Mouse (Mus musculus): ENCODE results near the gene Arhgap32. TPM values are rescaled to one million over a fixed set of nuclear protein-coding genes. Genes with fewer than 3 reads are reported as not detected.

Arhgap32 gene
- total and polyA plus RNA-seq, 3 experiments: 0.38 to 0.41 TPM; not detected in 1

DNA sequence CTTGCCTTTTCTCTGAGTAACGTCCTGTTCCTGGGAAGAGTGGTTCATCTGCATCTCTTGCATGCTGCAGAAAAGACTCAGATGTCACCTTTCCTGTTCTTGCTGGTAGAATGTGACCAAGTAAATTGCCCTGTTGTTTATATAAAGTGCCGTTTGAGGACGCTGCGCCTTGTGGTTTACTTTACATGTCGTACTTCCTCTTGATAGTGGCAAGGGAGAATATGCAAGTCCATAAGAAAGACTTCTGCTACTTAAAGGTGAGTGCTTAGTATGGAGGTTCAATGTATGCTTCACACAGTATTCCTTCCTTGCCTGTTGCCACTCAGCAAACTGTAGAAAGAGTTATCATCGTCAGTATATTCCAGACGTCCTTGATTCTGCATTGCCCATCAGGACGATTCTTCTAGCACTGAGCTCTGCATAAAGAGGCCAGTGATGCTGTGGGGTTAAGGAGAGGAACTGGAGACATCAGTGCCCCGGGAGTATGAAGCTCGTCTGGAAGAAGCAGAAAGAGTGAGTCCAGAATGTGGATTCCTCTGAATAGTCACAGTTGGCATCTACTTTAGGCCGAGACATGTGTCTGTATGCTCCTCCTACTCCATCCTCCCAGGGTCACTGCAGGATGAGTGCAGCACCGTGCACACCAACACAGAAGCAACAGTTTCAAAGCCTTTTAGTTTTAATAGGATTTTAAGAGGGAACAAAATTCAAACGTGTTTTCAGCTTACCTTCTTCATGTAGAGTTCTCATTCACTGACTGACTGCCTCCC is 21.4 kb upstream of the Arhgap32 start:
- dilution Hi-C loops (cut with MboI; ENCODE audit: extremely low pct_ligation_motif_present, extremely low pct_unique_long_range_greater_than_20kb, low sequenced_read_pairs): no loop called here
- TF ChIP-seq IRF4 (IDR thresholded peaks at IDR 0.05; ENCODE audit: low read depth, low read length) (no peak), JUN (IDR thresholded peaks at IDR 0.05; ENCODE audit: insufficient read depth, low read depth, low read length) (no peak), CHD1 (IDR thresholded peaks at IDR 0.05; ENCODE audit: low read depth, low read length) (no peak), MAX (IDR thresholded peaks at IDR 0.05; ENCODE audit: low read length) (no peak), KAT2A (IDR thresholded peaks at IDR 0.05; ENCODE audit: insufficient replicate concordance, low read length) (no peak), SIN3A (IDR thresholded peaks at IDR 0.05; ENCODE audit: low read length) (no peak), RCOR1 (conservative IDR thresholded peaks at IDR 0.05; ENCODE audit: low read depth, low read length) (no peak), POLR2AphosphoS2 (IDR thresholded peaks at IDR 0.05; ENCODE audit: low read depth, low read length) (no peak), E2F4 (IDR thresholded peaks at IDR 0.05; ENCODE audit: insufficient replicate concordance, low read depth, low read length) (no peak), PAX5 (IDR thresholded peaks at IDR 0.05; ENCODE audit: low read length) (no peak), SMC3 (IDR thresholded peaks at IDR 0.05; ENCODE audit: low read depth, low read length) (no peak), NRF1 (IDR thresholded peaks at IDR 0.05; ENCODE audit: low read depth, low read length) (no peak), GABPA (IDR thresholded peaks at IDR 0.05; ENCODE audit: insufficient replicate concordance, low read depth, low read length) (no peak), BHLHE40 (IDR thresholded peaks at IDR 0.05; ENCODE audit: low read depth, low read length) (no peak), USF1 (IDR thresholded peaks at IDR 0.05; ENCODE audit: low read depth, low read length) (no peak), ZC3H11A (IDR thresholded peaks at IDR 0.05; ENCODE audit: low read depth, low read length) (no peak)
- H3K4me1 ChIP-seq (ENCODE audit: control insufficient read depth in 1 of 2, insufficient read depth in 2 of 2): peaks cover 0 to 6% of the 10 kb centered on the region in 2 experiments; a peak in 1 of 4 replicates
- no peak overlapping the region for H3K9ac ChIP-seq (ENCODE audit: insufficient read depth, low read depth)
- no peaks in the 10 kb centered on the region for H3K27me3 ChIP-seq (replicated peaks)
- no peak overlapping the region for H3K4me3 ChIP-seq (replicated peaks in 1 of 3; ENCODE audit: low read depth in 2 of 3, low read length in 2 of 3, poor library complexity in 1 of 3)
- no peak overlapping the region for H3K4me2 ChIP-seq (ENCODE audit: insufficient read depth, low read depth, poor library complexity, severe bottlenecking)
- H3K27ac ChIP-seq (ENCODE audit: insufficient read depth, low read depth): no peak overlapping the region
- H3K79me2 ChIP-seq (replicated peaks; ENCODE audit: control insufficient read depth, extremely low read depth, insufficient read depth, poor library complexity, severe bottlenecking): no peaks in the 10 kb centered on the region
- no peaks in the 10 kb centered on the region for H3K36me3 ChIP-seq (replicated peaks in 1 of 2; ENCODE audit: control insufficient read depth in 1 of 2, insufficient read depth in 1 of 2, low read length in 1 of 2)
- in situ Hi-C loops (cut with MboI; ENCODE audit: low pct_ligation_motif_present, low pct_unique_long_range_greater_than_20kb, low sequenced_read_pairs): no loop called here
- no peak for DNase-seq (ENCODE audit: extremely low read depth)
- H3K9me3 ChIP-seq (replicated peaks; ENCODE audit: low read length): no peaks in the 10 kb centered on the region

DNA sequence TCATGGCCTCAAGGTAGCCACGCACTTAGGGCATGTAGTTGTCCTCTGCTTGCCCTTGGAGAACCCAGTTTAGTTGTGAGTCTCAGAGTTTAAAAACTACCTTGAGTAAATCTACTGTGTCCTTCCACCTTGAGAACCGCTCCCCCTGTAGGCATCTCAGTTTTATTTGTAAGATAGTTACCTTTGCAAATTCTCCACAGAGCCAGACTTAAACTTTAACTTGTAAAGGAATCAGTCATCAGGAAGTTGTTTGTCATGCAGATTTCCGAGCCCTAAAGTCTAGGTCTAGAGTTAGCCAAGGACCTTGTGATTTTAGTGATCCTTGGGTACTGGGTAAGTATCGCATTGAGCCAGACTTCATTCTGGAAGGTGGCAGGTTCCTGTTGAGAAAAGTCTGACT is 20.4 kb upstream of the Arhgap32 start:
- Histone ChIP-seq H3K4me1 (ENCODE audit: control insufficient read depth in 1 of 2, insufficient read depth in 2 of 2) (peaks cover 0 to 6% of the 10 kb centered on the region in 2 experiments; a peak in 1 of 4 replicates), H3K4me2 (ENCODE audit: insufficient read depth, low read depth, poor library complexity, severe bottlenecking) (no peak overlapping the region), H3K27ac (ENCODE audit: insufficient read depth, low read depth) (no peak overlapping the region), H3K9ac (ENCODE audit: insufficient read depth, low read depth) (no peak overlapping the region), H3K27me3 (replicated peaks) (no peaks in the 10 kb centered on the region), H3K79me2 (replicated peaks; ENCODE audit: control insufficient read depth, extremely low read depth, insufficient read depth, poor library complexity, severe bottlenecking) (no peaks in the 10 kb centered on the region), H3K9me3 (replicated peaks; ENCODE audit: low read length) (no peaks in the 10 kb centered on the region), H3K36me3 (replicated peaks in 1 of 2; ENCODE audit: control insufficient read depth in 1 of 2, insufficient read depth in 1 of 2, low read length in 1 of 2) (no peaks in the 10 kb centered on the region), H3K4me3 (replicated peaks in 1 of 3; ENCODE audit: low read depth in 2 of 3, low read length in 2 of 3, poor library complexity in 1 of 3) (no peak overlapping the region)
- dilution Hi-C loops (cut with MboI; ENCODE audit: extremely low pct_ligation_motif_present, extremely low pct_unique_long_range_greater_than_20kb, low sequenced_read_pairs) (no loop called here), in situ Hi-C loops (cut with MboI; ENCODE audit: low pct_ligation_motif_present, low pct_unique_long_range_greater_than_20kb, low sequenced_read_pairs) (no loop called here)
- TF ChIP-seq PAX5 (IDR thresholded peaks at IDR 0.05; ENCODE audit: low read length): no peak
- TF ChIP-seq MXI1 (IDR thresholded peaks at IDR 0.05; ENCODE audit: low read depth, low read length): no peak
- no peak for TF ChIP-seq ZKSCAN1 (IDR thresholded peaks at IDR 0.05; ENCODE audit: borderline replicate concordance, low read depth, low read length)
- DNase-seq (ENCODE audit: extremely low read depth): no peak

Measured in CH12.LX (cell line).